8 mouse cellular contexts compared by ENCODE assay signal in genomic region chr5:124010910-124011655, GRCm38 (mm10). TPM values are rescaled to one million over a fixed set of nuclear protein-coding genes. Genes with fewer than 3 reads are reported as not detected.
A peak's percentile ranks its signal among the peaks of the same experiment; 100 is the strongest.
DNase-seq lines count a peak whose midpoint lies in the region; ATAC-seq and TF ChIP-seq lines count a peak whose summit lies in the region.

No protein-coding gene starts in this region.

- TF ChIP-seq CTCF in kidney, adult 2 months (conservative IDR thresholded peaks at IDR 0.05; ENCODE audit: insufficient read depth, insufficient read length, low read depth, low read length), result no peak

- WGBS in kidney, adult 2 months, result 39% methylated on average over 19 of the region's 19 CpGs
- WGBS in forebrain, embryonic 11.5 days, result 13% methylated on average over 19 of the region's 19 CpGs
- WGBS in hindbrain, embryonic 13.5 days, result 4% methylated on average over 19 of the region's 19 CpGs
- 15% methylated on average over 19 of the region's 19 CpGs for WGBS in liver, embryonic 16.5 days (ENCODE audit: insufficient replicate concordance)
- WGBS in neural tube, embryonic 13.5 days, result 6% methylated on average over 19 of the region's 19 CpGs

- peaks cover 30% of the 10 kb centered on the region for H3K4me1 ChIP-seq in kidney, adult 2 months (ENCODE audit: control insufficient read depth, insufficient read depth, low read length)
- peaks cover 29% of the 10 kb centered on the region for H3K4me1 ChIP-seq in forebrain, embryonic 11.5 days (replicated peaks; ENCODE audit: control insufficient read depth, insufficient read depth, low read length)
- peaks cover 73% of the 10 kb centered on the region for H3K4me1 ChIP-seq in hindbrain, embryonic 13.5 days (replicated peaks)
- peaks cover 60% of the 10 kb centered on the region for H3K4me1 ChIP-seq in liver, embryonic 16.5 days (ENCODE audit: control insufficient read depth, low read depth, low read length)
- peaks cover 66% of the 10 kb centered on the region for H3K4me1 ChIP-seq in neural tube, embryonic 13.5 days (replicated peaks)

- H3K36me3 ChIP-seq in kidney, adult 2 months (ENCODE audit: control insufficient read depth, insufficient read depth, low read length), result peaks cover under 1% of the 10 kb centered on the region; the same call in 1 of the 2 replicates
- H3K36me3 ChIP-seq in forebrain, embryonic 11.5 days (ENCODE audit: control insufficient read depth, insufficient read depth, low read length), result peaks cover 8% of the 10 kb centered on the region; the same call in 1 of the 2 replicates
- peaks cover 43% of the 10 kb centered on the region for H3K36me3 ChIP-seq in hindbrain, embryonic 13.5 days
- peaks cover 30% of the 10 kb centered on the region for H3K36me3 ChIP-seq in liver, embryonic 16.5 days (ENCODE audit: control insufficient read depth, insufficient read depth)
- H3K36me3 ChIP-seq in neural tube, embryonic 13.5 days, result peaks cover 45% of the 10 kb centered on the region

- H3K4me3 ChIP-seq in kidney, adult 2 months (ENCODE audit: insufficient read depth, low read depth, low read length), result peak overlapping the region; percentile 13; the same call in 1 of the 2 replicates
- H3K4me3 ChIP-seq in forebrain, embryonic 11.5 days (ENCODE audit: low read depth, low read length), result peak overlapping the region; percentile 1; the same call in 1 of the 2 replicates
- H3K4me3 ChIP-seq in hindbrain, embryonic 13.5 days, result 0 out of 2 replicates have a peak overlapping the region, but pooled peaks have one; percentile 3
- H3K4me3 ChIP-seq in liver, embryonic 16.5 days (ENCODE audit: low read depth, low read length), result peak overlapping the region; percentile 33
- H3K4me3 ChIP-seq in neural tube, embryonic 13.5 days, result peak overlapping the region; percentile 12; the same call in 1 of the 2 replicates

- peak overlapping the region; percentile 28 for H3K9ac ChIP-seq in forebrain, embryonic 11.5 days (ENCODE audit: low read length)
- peak overlapping the region; percentile 63 for H3K9ac ChIP-seq in hindbrain, embryonic 13.5 days
- H3K9ac ChIP-seq in liver, embryonic 16.5 days (ENCODE audit: low read depth, low read length), result peak overlapping the region; percentile 31
- H3K9ac ChIP-seq in neural tube, embryonic 13.5 days, result peak overlapping the region; percentile 62

- ATAC-seq in forebrain, embryonic 11.5 days (replicated peaks; ENCODE audit: low FRiP score), result peak; percentile 52
- peak; percentile 49 for ATAC-seq in hindbrain, embryonic 13.5 days (ENCODE audit: low FRiP score)
- peak; percentile 77 for ATAC-seq in liver, embryonic 16.5 days (ENCODE audit: low read depth)
- ATAC-seq in neural tube, embryonic 13.5 days (ENCODE audit: low read depth), result peak; percentile 60
- no peak; the same call in 1 of the 2 replicates for ATAC-seq in granulocyte monocyte progenitor cell, adult 5-6 weeks (replicated peaks; ENCODE audit: poor library complexity, severe bottlenecking)

- no peaks in the 10 kb centered on the region for H3K27me3 ChIP-seq in kidney, adult 2 months (replicated peaks; ENCODE audit: control insufficient read depth, insufficient read depth, low read length)
- no peaks in the 10 kb centered on the region for H3K27me3 ChIP-seq in forebrain, embryonic 11.5 days (ENCODE audit: control insufficient read depth, insufficient read depth, low read length)
- H3K27me3 ChIP-seq in hindbrain, embryonic 13.5 days, result no peaks in the 10 kb centered on the region
- H3K27me3 ChIP-seq in liver, embryonic 16.5 days (ENCODE audit: control insufficient read depth, insufficient read depth, low read depth, low read length), result no peaks in the 10 kb centered on the region
- H3K27me3 ChIP-seq in neural tube, embryonic 13.5 days, result no peaks in the 10 kb centered on the region

- H3K27ac ChIP-seq in kidney, adult 2 months (ENCODE audit: insufficient read depth, low read depth, low read length), result peak overlapping the region; percentile 49
- peak overlapping the region; percentile 84 for H3K27ac ChIP-seq in forebrain, embryonic 11.5 days (ENCODE audit: low read depth, low read length)
- peak overlapping the region; percentile 91 for H3K27ac ChIP-seq in hindbrain, embryonic 13.5 days
- peak overlapping the region; percentile 88 for H3K27ac ChIP-seq in liver, embryonic 16.5 days (ENCODE audit: low read length)
- peak overlapping the region; percentile 91 for H3K27ac ChIP-seq in neural tube, embryonic 13.5 days (replicated peaks)

- peak overlapping the region; percentile 34 for H3K4me2 ChIP-seq in forebrain, embryonic 11.5 days (ENCODE audit: low read depth, low read length, severe bottlenecking)
- H3K4me2 ChIP-seq in hindbrain, embryonic 13.5 days, result peak overlapping the region; percentile 42
- peak overlapping the region; percentile 63 for H3K4me2 ChIP-seq in liver, embryonic 16.5 days (ENCODE audit: low read depth, low read length)
- H3K4me2 ChIP-seq in neural tube, embryonic 13.5 days, result peak overlapping the region; percentile 43

- no peak for TF ChIP-seq POLR2A in kidney, adult 2 months (IDR thresholded peaks at IDR 0.05; ENCODE audit: low read depth, low read length)

- peak; percentile 57 for DNase-seq in kidney, adult 2 months
- no peak for DNase-seq in kidney, adult 11 months
- DNase-seq in adrenal gland, postnatal 14 days, result peak; percentile 84
- peak; percentile 76 for DNase-seq in forebrain, embryonic 11.5 days (ENCODE audit: low spot score)

- no peaks in the 10 kb centered on the region for H3K9me3 ChIP-seq in forebrain, embryonic 11.5 days (ENCODE audit: control insufficient read depth, low read length)
- no peaks in the 10 kb centered on the region for H3K9me3 ChIP-seq in hindbrain, embryonic 13.5 days
- no peaks in the 10 kb centered on the region for H3K9me3 ChIP-seq in liver, embryonic 16.5 days (replicated peaks; ENCODE audit: control insufficient read depth, low read length)
- H3K9me3 ChIP-seq in neural tube, embryonic 13.5 days, result no peaks in the 10 kb centered on the region

RNA-seq across cellular contexts. Expression of gene Vps37b, which starts 21.0 kb away (rescaled TPM):
- polyA plus RNA-seq in kidney, adult 2 months (2012; rRNA removed), result 22.6 and 24.1 TPM in 2 replicates
- 65.2 and 85.1 TPM in 2 replicates for total RNA-seq in adrenal gland, postnatal 14 days (2021)
- polyA plus RNA-seq in forebrain, embryonic 11.5 days (2014; fragmentation: Nextera tagmentation; extraction: Ambion mirVana), result 60.2 and 61.4 TPM in 2 replicates
- polyA plus RNA-seq in hindbrain, embryonic 13.5 days (2015; fragmentation: Nextera tagmentation; extraction: Ambion mirVana), result 79.3 and 84.7 TPM in 2 replicates
- polyA plus RNA-seq in liver, embryonic 16.5 days (2015; fragmentation: Nextera tagmentation; extraction: Ambion mirVana), result 14.3 and 16.3 TPM in 2 replicates
- 77.5 and 78.5 TPM in 2 replicates for polyA plus RNA-seq in neural tube, embryonic 13.5 days (2015; fragmentation: Nextera tagmentation; extraction: Ambion mirVana)
- total RNA-seq in granulocyte monocyte progenitor cell, adult 5-6 weeks (2014; fragmentation: Nextera tagmentation), result 7.6 and 11.1 TPM in 2 replicates
- total RNA-seq in granulocyte monocyte progenitor cell, adult 5-6 weeks (2017), result 9.5 and 11.6 TPM in 2 replicates

RNA-seq across cellular contexts. Expression of gene Hip1r, which starts 37.7 kb away (rescaled TPM):
- 18.3 and 19.2 TPM in 2 replicates for polyA plus RNA-seq in kidney, adult 2 months (2012; rRNA removed)
- total RNA-seq in adrenal gland, postnatal 14 days (2021), result 18.0 and 26.6 TPM in 2 replicates
- polyA plus RNA-seq in forebrain, embryonic 11.5 days (2014; fragmentation: Nextera tagmentation; extraction: Ambion mirVana), result 7.3 and 8.6 TPM in 2 replicates
- polyA plus RNA-seq in hindbrain, embryonic 13.5 days (2015; fragmentation: Nextera tagmentation; extraction: Ambion mirVana), result 21.4 and 25.5 TPM in 2 replicates
- 12.4 and 16.3 TPM in 2 replicates for polyA plus RNA-seq in liver, embryonic 16.5 days (2015; fragmentation: Nextera tagmentation; extraction: Ambion mirVana)
- polyA plus RNA-seq in neural tube, embryonic 13.5 days (2015; fragmentation: Nextera tagmentation; extraction: Ambion mirVana), result 17.1 and 22.3 TPM in 2 replicates
- total RNA-seq in granulocyte monocyte progenitor cell, adult 5-6 weeks (2014; fragmentation: Nextera tagmentation), result 11.5 and 39.3 TPM in 2 replicates
- total RNA-seq in granulocyte monocyte progenitor cell, adult 5-6 weeks (2017), result 10.1 and 16.9 TPM in 2 replicates
